Mouse (Mus musculus) heart, embryonic 11.5 days (tissue): ENCODE measurements around the gene Nin. TPM values are rescaled to one million over a fixed set of nuclear protein-coding genes. Genes with fewer than 3 reads are reported as not detected.
A peak's percentile ranks its signal among the peaks of the same experiment; 100 is the strongest.

Experiments
- ATAC-seq: fragments of 200-750 bp; cut with Nextera tagmentation; replicated peaks from 2 replicates; pipeline ENCODE4 v1.8.0; 2017; ENCODE audit warnings: moderate library complexity; ENCODE audit not compliant: insufficient number of reproducible peaks, low FRiP score, low TSS enrichment
- H3K27ac ChIP-seq: fragments of 300-500 bp; sonication (generic); 2 replicates; pipeline ENCODE4 v1.5.1; 2014; ENCODE audit warnings: mild to moderate bottlenecking, low read depth, low read length
- H3K27me3 ChIP-seq: fragments of 300-500 bp; sonication (generic); 2 replicates; pipeline ENCODE4 v1.6.1; 2014; ENCODE audit warnings: mild to moderate bottlenecking, low read length, mixed read lengths; ENCODE audit not compliant: control insufficient read depth, insufficient read depth
- H3K36me3 ChIP-seq: fragments of 300-500 bp; sonication (generic); 2 replicates; pipeline ENCODE4 v1.6.1; 2014; ENCODE audit warnings: mild to moderate bottlenecking, low read length, moderate library complexity, mixed read lengths; ENCODE audit not compliant: control insufficient read depth, insufficient read depth
- H3K4me1 ChIP-seq: fragments of 300-500 bp; sonication (generic); 2 replicates; pipeline ENCODE4 v1.6.1; 2014; ENCODE audit warnings: low read length; ENCODE audit not compliant: control insufficient read depth, insufficient read depth
- H3K4me2 ChIP-seq: fragments of 300-500 bp; sonication (generic); 2 replicates; pipeline ENCODE4 v1.6.1; 2014; ENCODE audit warnings: mild to moderate bottlenecking, moderate library complexity
- H3K4me3 ChIP-seq: fragments of 300-500 bp; sonication (generic); 2 replicates; pipeline ENCODE4 v1.5.1; 2014; ENCODE audit warnings: low read depth, low read length
- H3K9ac ChIP-seq: fragments of 300-500 bp; sonication (generic); 2 replicates; pipeline ENCODE4 v1.6.1; 2014; ENCODE audit warnings: mild to moderate bottlenecking, low read depth, low read length, moderate library complexity
- H3K9me3 ChIP-seq: fragments of 300-500 bp; sonication (generic); replicated peaks from 2 replicates; pipeline ENCODE4 v1.6.1; 2016; ENCODE audit warnings: low read length; ENCODE audit not compliant: control insufficient read depth
- WGBS: fragments of 180-500 bp; shearing (Covaris S2); extraction: QIAGEN DNeasy Blood & Tissue Kit; methylation state at CpG from one replicate; pipeline ENCODE4 v1.1.7; 2014; ENCODE audit not compliant: insufficient replicate concordance; 5-methylcytosine and 5-hydroxymethylcytosine counted together
- polyA plus RNA-seq: library from polyadenylated mRNA; unstranded; fragments of >200 nt; fragmentation: Nextera tagmentation; extraction: Ambion mirVana; gene quantifications from 2 replicates; pipeline ENCODE4 v1.2.1, GENCODE M21; 2014

The Nin gene
- polyA plus RNA-seq, 1 experiment from 2014 or later, result 9.1 TPM

- Histone ChIP-seq H3K9me3 (no peaks in the 10 kb centered on the region), H3K4me3 (peak overlapping the region; percentile 81), H3K36me3 (no peaks in the 10 kb centered on the region), H3K9ac (peak overlapping the region; percentile 91), H3K4me1 (peaks cover 9% of the 10 kb centered on the region; the same call in 1 of the 2 replicates), H3K4me2 (peak overlapping the region; percentile 85), H3K27ac (peak overlapping the region; percentile 83), H3K27me3 (no peaks in the 10 kb centered on the region; the same call in 1 of the 2 replicates)
- under 1% methylated on average over 80 of the region's 101 CpGs for WGBS
- peak; percentile 77 for ATAC-seq
Measured at GRCm38 (mm10) chr12:70111367-70112089, 2.0 kb downstream of the Nin start.

GRCm38 (mm10) chr12:70111117-70111366 lies 2.5 kb downstream of the Nin start:
- H3K9ac ChIP-seq, result peak overlapping the region; percentile 91
- peak overlapping the region; percentile 83; the same call in 1 of the 2 replicates for H3K27ac ChIP-seq
- no peaks in the 10 kb centered on the region for H3K36me3 ChIP-seq
- peak overlapping the region; percentile 85 for H3K4me2 ChIP-seq
- ATAC-seq, result 0 out of 2 replicates have a peak, but pooled peaks have one; percentile 24
- H3K4me3 ChIP-seq, result peak overlapping the region; percentile 81
- under 1% methylated on average over 15 of the region's 16 CpGs for WGBS
- no peaks in the 10 kb centered on the region; the same call in 1 of the 2 replicates for H3K27me3 ChIP-seq
- no peaks in the 10 kb centered on the region for H3K9me3 ChIP-seq
- H3K4me1 ChIP-seq, result peaks cover 9% of the 10 kb centered on the region; the same call in 1 of the 2 replicates

- peaks cover 9% of the 10 kb centered on the region; the same call in 1 of the 2 replicates for H3K4me1 ChIP-seq
- H3K9me3 ChIP-seq, result no peaks in the 10 kb centered on the region
Measured at GRCm38 (mm10) chr12:70110375-70111116, 3.0 kb downstream of the Nin start.

GRCm38 (mm10) chr12:70109921-70110320 lies 3.6 kb downstream of the Nin start:
- Histone ChIP-seq H3K9me3 (no peaks in the 10 kb centered on the region), H3K36me3 (no peaks in the 10 kb centered on the region), H3K27me3 (no peaks in the 10 kb centered on the region; the same call in 1 of the 2 replicates), H3K27ac (no peak overlapping the region), H3K9ac (no peak overlapping the region), H3K4me3 (peak overlapping the region; percentile 81; the same call in 1 of the 2 replicates), H3K4me1 (peaks cover 9% of the 10 kb centered on the region; the same call in 1 of the 2 replicates), H3K4me2 (peak overlapping the region; percentile 85)
- no peak for ATAC-seq
- 67% methylated on average over 6 of the region's 6 CpGs for WGBS

More at GRCm38 (mm10) chr12:70110375-70111116, 3.0 kb downstream of the Nin start:
- Histone ChIP-seq H3K36me3 (no peaks in the 10 kb centered on the region), H3K4me2 (peak overlapping the region; percentile 85), H3K27ac (no peak overlapping the region), H3K27me3 (no peaks in the 10 kb centered on the region; the same call in 1 of the 2 replicates), H3K4me3 (peak overlapping the region; percentile 81), H3K9ac (peak overlapping the region; percentile 91)
- WGBS, result 10% methylated on average over 23 of the region's 23 CpGs
- ATAC-seq, result no peak

- peaks cover 9% of the 10 kb centered on the region; the same call in 1 of the 2 replicates for H3K4me1 ChIP-seq
- WGBS, result 51% methylated on average over 2 of the region's 2 CpGs
- H3K4me2 ChIP-seq, result no peak overlapping the region
- no peaks in the 10 kb centered on the region for H3K9me3 ChIP-seq
- no peak overlapping the region for H3K27ac ChIP-seq
- H3K27me3 ChIP-seq, result no peaks in the 10 kb centered on the region; the same call in 1 of the 2 replicates
- no peaks in the 10 kb centered on the region for H3K36me3 ChIP-seq
- no peak overlapping the region for H3K4me3 ChIP-seq
- H3K9ac ChIP-seq, result no peak overlapping the region
- no peak for ATAC-seq
Measured at GRCm38 (mm10) chr12:70108104-70108503, 5.4 kb downstream of the Nin start.

- H3K9ac ChIP-seq, result no peak overlapping the region
- no peaks in the 10 kb centered on the region for H3K27me3 ChIP-seq
- no peak for ATAC-seq
- no peaks in the 10 kb centered on the region for H3K9me3 ChIP-seq
- no peak overlapping the region for H3K27ac ChIP-seq
- no peaks in the 10 kb centered on the region for H3K36me3 ChIP-seq
- peaks cover 9% of the 10 kb centered on the region; the same call in 1 of the 2 replicates for H3K4me1 ChIP-seq
- no peak overlapping the region for H3K4me3 ChIP-seq
- WGBS, result 63% methylated on average over 9 of the region's 9 CpGs
- H3K4me2 ChIP-seq, result no peak overlapping the region
Measured at GRCm38 (mm10) chr12:70106508-70106907, 7.0 kb downstream of the Nin start.

- no peak overlapping the region for H3K27ac ChIP-seq
- peaks cover 3% of the 10 kb centered on the region; the same call in 1 of the 2 replicates for H3K36me3 ChIP-seq
- ATAC-seq, result no peak
- no peak overlapping the region for H3K9ac ChIP-seq
- H3K4me1 ChIP-seq, result peaks cover 9% of the 10 kb centered on the region; the same call in 1 of the 2 replicates
- H3K9me3 ChIP-seq, result no peaks in the 10 kb centered on the region
- H3K4me2 ChIP-seq, result no peak overlapping the region
- WGBS, result 48% methylated on average over 6 of the region's 6 CpGs
- no peak overlapping the region for H3K4me3 ChIP-seq
- H3K27me3 ChIP-seq, result no peaks in the 10 kb centered on the region
Measured at GRCm38 (mm10) chr12:70105885-70106284, 7.6 kb downstream of the Nin start.

GRCm38 (mm10) chr12:70104776-70105420 lies 8.6 kb downstream of the Nin start:
- H3K4me1 ChIP-seq, result 0 out of 2 replicates have a peak, but pooled peaks cover 1% of the 10 kb centered on the region
- 38% methylated on average over 5 of the region's 5 CpGs for WGBS
- H3K9me3 ChIP-seq, result no peaks in the 10 kb centered on the region
- no peak overlapping the region for H3K4me3 ChIP-seq
- H3K9ac ChIP-seq, result no peak overlapping the region
- ATAC-seq, result no peak
- peaks cover 3% of the 10 kb centered on the region; the same call in 1 of the 2 replicates for H3K36me3 ChIP-seq
- H3K27me3 ChIP-seq, result no peaks in the 10 kb centered on the region
- H3K4me2 ChIP-seq, result no peak overlapping the region
- no peak overlapping the region for H3K27ac ChIP-seq
